Mouse (Mus musculus) heart, embryonic 11.5 days (tissue): ENCODE measurements around the gene Cdc6. TPM values are rescaled to one million over a fixed set of nuclear protein-coding genes. Genes with fewer than 3 reads are reported as not detected.

Experiments used
- ATAC-seq: fragments of 200-750 bp; cut with Nextera tagmentation; replicated peaks from 2 replicates; pipeline ENCODE4 v1.8.0; 2017; ENCODE audit warnings: moderate library complexity; ENCODE audit not compliant: insufficient number of reproducible peaks, low FRiP score, low TSS enrichment
- H3K27ac ChIP-seq: fragments of 300-500 bp; sonication (generic); 2 replicates; pipeline ENCODE4 v1.5.1; 2014; ENCODE audit warnings: mild to moderate bottlenecking, low read depth, low read length
- H3K27me3 ChIP-seq: fragments of 300-500 bp; sonication (generic); 2 replicates; pipeline ENCODE4 v1.6.1; 2014; ENCODE audit warnings: mild to moderate bottlenecking, low read length, mixed read lengths; ENCODE audit not compliant: control insufficient read depth, insufficient read depth
- H3K36me3 ChIP-seq: fragments of 300-500 bp; sonication (generic); 2 replicates; pipeline ENCODE4 v1.6.1; 2014; ENCODE audit warnings: mild to moderate bottlenecking, low read length, moderate library complexity, mixed read lengths; ENCODE audit not compliant: control insufficient read depth, insufficient read depth
- H3K4me1 ChIP-seq: fragments of 300-500 bp; sonication (generic); 2 replicates; pipeline ENCODE4 v1.6.1; 2014; ENCODE audit warnings: low read length; ENCODE audit not compliant: control insufficient read depth, insufficient read depth
- H3K4me2 ChIP-seq: fragments of 300-500 bp; sonication (generic); 2 replicates; pipeline ENCODE4 v1.6.1; 2014; ENCODE audit warnings: mild to moderate bottlenecking, moderate library complexity
- H3K4me3 ChIP-seq: fragments of 300-500 bp; sonication (generic); 2 replicates; pipeline ENCODE4 v1.5.1; 2014; ENCODE audit warnings: low read depth, low read length
- H3K9ac ChIP-seq: fragments of 300-500 bp; sonication (generic); 2 replicates; pipeline ENCODE4 v1.6.1; 2014; ENCODE audit warnings: mild to moderate bottlenecking, low read depth, low read length, moderate library complexity
- H3K9me3 ChIP-seq: fragments of 300-500 bp; sonication (generic); replicated peaks from 2 replicates; pipeline ENCODE4 v1.6.1; 2016; ENCODE audit warnings: low read length; ENCODE audit not compliant: control insufficient read depth
- WGBS: fragments of 180-500 bp; shearing (Covaris S2); extraction: QIAGEN DNeasy Blood & Tissue Kit; methylation state at CpG from one replicate; pipeline ENCODE4 v1.1.7; 2014; ENCODE audit not compliant: insufficient replicate concordance; 5-methylcytosine and 5-hydroxymethylcytosine counted together
- polyA plus RNA-seq: library from polyadenylated mRNA; unstranded; fragments of >200 nt; fragmentation: Nextera tagmentation; extraction: Ambion mirVana; gene quantifications from 2 replicates; pipeline ENCODE4 v1.2.1, GENCODE M21; 2014

The Cdc6 gene
- polyA plus RNA-seq, 1 experiment from 2014 or later: 33.6 TPM

DNA sequence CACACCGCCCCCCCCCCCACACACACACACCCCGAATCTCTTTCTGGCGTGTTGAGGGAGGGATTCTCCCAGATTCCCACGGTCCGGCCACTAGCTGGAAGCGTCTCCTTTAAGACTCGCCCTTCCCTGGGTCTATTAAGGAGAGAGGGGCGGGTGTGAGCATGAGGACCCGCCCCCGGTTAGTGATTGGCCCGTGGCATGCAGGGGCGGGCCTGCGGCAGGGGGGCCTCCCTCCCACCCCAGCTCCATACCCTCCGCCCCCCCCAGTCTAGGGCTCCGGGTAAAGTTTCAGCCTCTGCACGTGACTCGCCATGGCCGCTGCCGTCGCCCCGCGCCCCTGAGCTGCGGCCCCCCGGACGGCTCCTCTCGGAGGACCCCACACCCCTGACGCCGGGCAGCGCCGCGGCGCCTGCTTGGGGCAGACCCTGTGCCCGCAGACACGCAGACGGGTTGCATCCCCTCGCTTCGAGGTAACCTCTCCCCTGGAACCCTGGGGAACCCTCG, 29.9 kb downstream of the Cdc6 start:
- peak; percentile 87 for ATAC-seq
- no peaks in the 10 kb centered on the region for H3K9me3 ChIP-seq
- peak overlapping the region; percentile 93 for H3K27ac ChIP-seq
- peak overlapping the region; percentile 77 for H3K9ac ChIP-seq
- WGBS: 0% methylated on average over 33 of the region's 38 CpGs
- no peaks in the 10 kb centered on the region for H3K27me3 ChIP-seq
- H3K36me3 ChIP-seq: no peaks in the 10 kb centered on the region
- H3K4me1 ChIP-seq: peaks cover 73% of the 10 kb centered on the region
- H3K4me3 ChIP-seq: peak overlapping the region; percentile 63
- peak overlapping the region; percentile 75 for H3K4me2 ChIP-seq

DNA sequence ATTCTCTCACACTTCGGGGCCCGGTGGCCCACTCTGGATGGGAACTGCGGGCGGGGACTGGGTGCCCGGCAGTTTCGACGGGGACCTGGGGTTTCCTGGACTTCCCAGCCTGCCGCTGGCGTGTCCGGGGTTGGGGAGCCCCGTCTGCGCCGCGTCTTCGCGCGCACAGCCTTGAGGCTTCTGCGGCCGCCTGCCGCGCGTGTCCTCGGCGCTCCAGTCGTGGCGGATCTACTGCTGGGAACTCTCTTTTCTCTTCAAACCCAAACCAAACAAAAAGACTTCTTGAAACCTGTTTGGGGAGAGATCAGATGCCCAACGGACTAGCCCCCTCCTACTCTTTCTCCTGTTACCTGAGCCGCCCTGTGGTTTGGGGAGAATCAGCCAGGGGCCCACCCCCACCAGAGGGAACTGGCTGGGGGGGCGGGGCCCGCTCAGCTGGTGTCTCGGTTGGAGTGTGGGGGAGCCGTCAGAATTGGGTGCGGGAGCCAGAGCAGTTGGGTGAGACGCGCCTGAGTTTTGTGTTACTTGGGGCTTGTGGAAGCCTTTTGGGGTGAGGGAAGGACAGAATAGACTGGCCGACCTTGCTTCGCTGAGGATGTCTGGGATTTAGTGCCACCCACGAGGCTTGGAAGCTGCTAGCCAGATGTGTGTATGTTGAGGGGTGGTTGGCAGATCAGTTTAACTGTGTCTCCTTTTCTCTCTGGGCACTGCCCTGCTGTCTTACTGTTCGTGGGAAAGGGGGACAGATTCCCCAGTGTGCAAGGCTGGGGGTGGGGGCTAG, 30.5 kb downstream of the Cdc6 start:
- ATAC-seq: no peak
- Histone ChIP-seq H3K36me3 (no peaks in the 10 kb centered on the region), H3K9me3 (no peaks in the 10 kb centered on the region), H3K4me3 (peak overlapping the region; percentile 63), H3K4me1 (peaks cover 73% of the 10 kb centered on the region), H3K9ac (peak overlapping the region; percentile 77), H3K4me2 (peak overlapping the region; percentile 75), H3K27ac (peak overlapping the region; percentile 93), H3K27me3 (no peaks in the 10 kb centered on the region)
- WGBS: under 1% methylated on average over 39 of the region's 39 CpGs

GRCm38 (mm10) chr11:98938701-98939083, 31.1 kb downstream of the Cdc6 start:
- no peaks in the 10 kb centered on the region for H3K36me3 ChIP-seq
- ATAC-seq: no peak
- H3K4me2 ChIP-seq: peak overlapping the region; percentile 75
- peaks cover 75% of the 10 kb centered on the region for H3K4me1 ChIP-seq
- WGBS: 40% methylated on average over 7 of the region's 7 CpGs
- peak overlapping the region; percentile 63 for H3K4me3 ChIP-seq
- peak overlapping the region; percentile 93; the same call in 1 of the 2 replicates for H3K27ac ChIP-seq
- H3K9me3 ChIP-seq: no peaks in the 10 kb centered on the region
- H3K9ac ChIP-seq: peak overlapping the region; percentile 77
- no peaks in the 10 kb centered on the region for H3K27me3 ChIP-seq

GRCm38 (mm10) chr11:98939084-98939952, 31.7 kb downstream of the Cdc6 start:
- WGBS: 40% methylated on average over 15 of the region's 15 CpGs

DNA sequence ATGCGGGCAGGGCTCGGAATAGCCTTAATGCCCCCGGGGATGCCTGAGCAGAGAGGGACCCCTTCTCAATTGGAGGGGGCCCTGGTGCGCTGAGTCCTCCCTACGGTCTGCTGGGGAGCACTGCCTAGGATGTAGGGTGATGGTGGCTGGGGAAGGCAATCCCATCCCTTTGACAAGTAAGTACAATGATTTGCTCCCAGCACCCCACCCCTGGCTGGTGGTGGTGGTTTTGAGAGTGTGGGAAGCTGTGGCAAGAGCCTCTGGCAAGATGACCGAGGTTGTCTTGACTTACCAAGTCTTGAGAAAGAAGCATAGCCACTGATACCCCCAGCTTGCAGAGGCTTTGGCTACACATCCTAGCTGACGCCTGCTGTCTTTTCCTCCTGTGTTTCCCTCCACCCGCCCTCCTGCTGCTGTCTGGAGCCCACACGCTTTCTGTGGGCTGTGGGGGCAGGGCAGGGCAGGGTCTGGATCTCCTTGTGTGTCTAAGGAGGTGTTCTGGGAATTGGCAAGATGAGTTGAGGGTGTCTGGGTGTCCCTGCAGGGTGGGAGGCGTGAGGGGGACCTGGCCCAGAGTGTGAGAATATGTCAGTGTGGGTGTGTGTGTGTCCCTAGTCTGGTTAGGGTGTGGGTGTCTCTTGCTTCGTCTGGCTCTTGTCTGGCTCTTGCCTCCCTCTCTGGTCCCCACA, 32.5 kb downstream of the Cdc6 start:
- 39% methylated on average over 11 of the region's 11 CpGs for WGBS
- H3K4me3 ChIP-seq: peak overlapping the region; percentile 63
- peaks cover 89% of the 10 kb centered on the region for H3K4me1 ChIP-seq
- H3K9ac ChIP-seq: peak overlapping the region; percentile 77
- no peaks in the 10 kb centered on the region for H3K9me3 ChIP-seq
- no peaks in the 10 kb centered on the region for H3K36me3 ChIP-seq
- ATAC-seq: no peak
- no peaks in the 10 kb centered on the region for H3K27me3 ChIP-seq
- H3K4me2 ChIP-seq: peak overlapping the region; percentile 75
- H3K27ac ChIP-seq: peak overlapping the region; percentile 100

More at GRCm38 (mm10) chr11:98939084-98939952, 31.7 kb downstream of the Cdc6 start:
- peaks cover 82% of the 10 kb centered on the region for H3K4me1 ChIP-seq
- H3K27ac ChIP-seq: peak overlapping the region; percentile 100; the same call in 1 of the 2 replicates
- peak overlapping the region; percentile 75 for H3K4me2 ChIP-seq
- peak overlapping the region; percentile 63 for H3K4me3 ChIP-seq
- H3K36me3 ChIP-seq: no peaks in the 10 kb centered on the region
- no peaks in the 10 kb centered on the region for H3K9me3 ChIP-seq
- ATAC-seq: no peak
- H3K9ac ChIP-seq: peak overlapping the region; percentile 77
- no peaks in the 10 kb centered on the region for H3K27me3 ChIP-seq

DNA sequence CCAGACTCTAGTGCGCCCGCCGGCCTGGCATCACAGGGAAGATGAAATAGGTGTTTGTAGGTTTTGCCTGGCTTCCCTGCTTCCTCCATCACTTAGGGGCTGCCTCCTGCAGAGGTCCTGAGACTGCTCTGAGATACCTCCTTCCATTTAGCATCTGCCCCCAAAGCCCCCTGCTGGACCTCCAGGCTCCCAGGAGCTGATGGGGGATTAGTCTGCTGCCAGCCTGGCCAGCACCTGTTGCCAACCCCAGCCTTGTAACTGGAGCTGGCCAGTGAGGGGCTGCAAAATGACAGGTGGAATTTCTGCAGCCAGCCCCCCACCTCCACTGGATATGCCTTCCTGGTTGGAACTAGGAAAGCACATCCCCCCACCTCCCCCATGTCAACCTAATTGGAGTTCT, 33.2 kb downstream of the Cdc6 start:
- WGBS: 35% methylated on average over 3 of the region's 3 CpGs
- peak overlapping the region; percentile 63 for H3K4me3 ChIP-seq
- peak overlapping the region; percentile 77 for H3K9ac ChIP-seq
- no peaks in the 10 kb centered on the region for H3K27me3 ChIP-seq
- no peaks in the 10 kb centered on the region for H3K36me3 ChIP-seq
- H3K4me2 ChIP-seq: peak overlapping the region; percentile 75
- peaks cover 90% of the 10 kb centered on the region for H3K4me1 ChIP-seq
- H3K9me3 ChIP-seq: no peaks in the 10 kb centered on the region
- ATAC-seq: no peak
- peak overlapping the region; percentile 100 for H3K27ac ChIP-seq

DNA sequence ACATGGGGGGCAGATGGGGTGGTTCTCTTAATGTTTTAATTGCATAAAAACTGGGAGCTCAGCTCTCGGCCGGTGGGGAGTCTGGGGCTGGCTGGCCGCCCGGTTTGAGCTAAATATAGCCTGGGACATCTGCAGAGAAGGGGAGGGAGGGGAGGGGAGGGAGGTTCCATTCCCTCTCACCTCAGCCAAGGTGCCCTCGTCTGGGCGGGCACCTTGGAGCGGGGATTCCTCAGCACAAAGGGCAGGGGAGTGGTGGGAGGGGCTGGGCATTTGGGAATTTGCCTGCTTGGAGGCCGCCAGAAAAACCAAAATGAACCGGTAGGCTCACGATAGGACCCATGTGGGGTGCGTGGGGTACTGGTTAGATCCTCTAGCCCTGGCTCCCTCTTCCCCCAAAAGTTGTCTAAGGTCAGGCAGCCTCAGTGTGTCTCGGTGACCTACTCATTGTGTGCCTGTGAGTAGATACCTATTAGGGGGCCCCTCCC, 33.8 kb downstream of the Cdc6 start:
- Histone ChIP-seq H3K27me3 (no peaks in the 10 kb centered on the region), H3K4me3 (peak overlapping the region; percentile 63), H3K4me1 (peaks cover 88% of the 10 kb centered on the region), H3K4me2 (peak overlapping the region; percentile 75), H3K9ac (peak overlapping the region; percentile 77), H3K27ac (peak overlapping the region; percentile 100), H3K36me3 (no peaks in the 10 kb centered on the region), H3K9me3 (no peaks in the 10 kb centered on the region)
- no peak for ATAC-seq
- 3% methylated on average over 12 of the region's 12 CpGs for WGBS
